Mouse (Mus musculus) embryo, embryonic 10.5 days (tissue): ENCODE data around the gene Mgarp.
A peak's percentile ranks its signal among the peaks of the same experiment; 100 is the strongest.
"Not testable (repeated sequence)": the region's sequence is repeated elsewhere in the genome, so short reads cannot be mapped to it uniquely, and the experiment has no call there.

Experiments
- DNase-seq: peaks from one replicate; pipeline ENCODE4 v3.0.0-alpha.2; 2015; ENCODE audit warnings: low spot score

Gene Mgarp

GRCm38 (mm10) chr3:51397700-51398299 lies 1.3 kb upstream of the Mgarp start:
- DNase-seq, result no peak

DNA sequence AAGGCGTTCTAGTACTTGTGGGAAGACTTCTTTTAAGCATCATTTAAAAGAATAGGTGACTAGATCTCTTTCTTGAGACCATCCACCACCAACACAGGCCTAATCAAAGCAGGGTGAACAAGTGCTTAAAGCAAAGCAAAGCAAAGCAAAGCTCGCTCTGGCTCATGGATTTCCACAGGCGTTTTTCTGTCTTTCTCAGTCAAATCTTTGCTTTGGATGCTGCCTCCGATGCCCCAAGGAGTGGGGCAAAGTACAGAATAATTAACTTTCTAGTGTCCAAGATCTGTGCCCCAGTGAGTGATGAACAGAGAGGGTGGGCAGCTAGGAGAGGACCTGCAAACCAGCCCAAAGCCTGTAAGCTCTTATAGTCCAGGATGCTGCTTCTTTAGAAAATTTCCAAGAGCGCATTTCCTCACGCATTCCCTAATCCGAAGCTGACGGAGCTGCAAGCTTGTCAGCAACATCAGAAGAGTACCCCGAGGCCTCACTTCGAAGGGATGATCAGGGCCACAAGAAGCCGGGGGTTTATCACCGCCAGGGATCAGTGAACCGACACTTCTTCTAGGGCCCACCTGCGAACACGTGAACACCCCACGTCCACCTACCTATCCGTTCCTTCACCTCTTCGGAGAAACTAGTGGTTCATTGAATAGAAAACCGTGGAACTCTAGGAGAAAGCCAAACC lies 935 bp downstream of the Mgarp start:
- no peak for DNase-seq

DNA sequence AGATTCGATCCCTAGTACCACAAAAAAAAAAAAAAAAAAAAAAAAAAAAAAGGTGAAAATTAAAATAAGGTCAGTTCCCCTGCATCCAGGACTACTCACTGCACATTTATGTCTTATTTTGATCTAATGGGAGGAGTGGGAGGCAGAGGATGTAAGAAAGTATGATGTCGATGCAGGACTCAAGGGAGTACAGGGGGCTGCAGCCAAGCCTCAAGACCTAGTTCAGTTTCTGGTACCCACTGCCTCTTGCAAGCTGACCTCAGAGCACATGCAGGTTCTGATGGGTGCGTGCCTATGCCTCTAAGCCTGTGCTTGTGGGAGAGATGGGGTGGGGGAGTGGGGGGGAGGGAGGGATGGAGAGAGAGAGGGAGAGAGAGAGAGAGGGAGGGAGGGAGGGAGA lies 1.7 kb downstream of the Mgarp start:
- DNase-seq, result no peak

DNA sequence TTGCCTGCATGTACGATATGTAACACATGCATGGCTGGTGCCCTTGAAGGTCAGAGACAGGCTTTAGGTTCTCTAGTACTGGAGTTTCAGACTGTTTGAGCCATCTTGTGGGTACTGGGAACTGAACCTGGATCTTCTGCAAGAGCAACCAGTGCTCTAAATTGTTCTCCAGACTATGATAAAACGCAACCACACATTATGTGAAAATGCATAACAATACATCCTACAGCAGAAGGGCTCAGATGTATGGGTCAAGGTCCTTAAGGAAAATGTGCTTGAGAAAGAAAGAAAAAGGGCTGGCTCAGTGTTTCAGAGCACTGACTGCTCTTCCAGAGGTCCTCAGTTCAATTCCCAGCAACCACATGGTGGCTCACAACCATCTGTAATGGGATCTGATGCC lies 2.9 kb downstream of the Mgarp start:
- DNase-seq, result no peak

GRCm38 (mm10) chr3:51393018-51393417 lies 3.5 kb downstream of the Mgarp start:
- DNase-seq, result not testable (repeated sequence)

GRCm38 (mm10) chr3:51391591-51391990 lies 4.9 kb downstream of the Mgarp start:
- DNase-seq, result no peak

GRCm38 (mm10) chr3:51391095-51391494 lies 5.4 kb downstream of the Mgarp start:
- DNase-seq, result no peak

DNA sequence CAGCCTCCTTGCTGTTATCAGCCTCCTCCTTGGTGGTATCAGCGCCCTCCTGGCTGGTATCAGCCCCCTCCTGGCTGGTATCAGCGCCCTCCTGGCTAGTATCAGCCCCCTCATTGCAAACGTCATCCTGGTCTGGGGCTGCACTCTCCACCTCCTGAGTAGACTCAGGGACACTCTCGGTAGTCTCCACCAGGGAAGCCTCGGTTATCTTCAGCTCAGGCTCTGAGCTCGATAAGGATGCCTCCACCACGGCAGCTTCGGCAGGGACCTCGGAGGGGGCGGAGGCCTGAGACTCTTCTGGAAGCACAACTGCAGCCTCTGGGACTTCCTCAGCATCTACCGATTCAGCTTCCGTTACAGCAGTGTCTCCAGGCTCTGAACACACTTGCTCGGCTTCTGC lies 7.6 kb downstream of the Mgarp start:
- peak; percentile 48 for DNase-seq

DNA sequence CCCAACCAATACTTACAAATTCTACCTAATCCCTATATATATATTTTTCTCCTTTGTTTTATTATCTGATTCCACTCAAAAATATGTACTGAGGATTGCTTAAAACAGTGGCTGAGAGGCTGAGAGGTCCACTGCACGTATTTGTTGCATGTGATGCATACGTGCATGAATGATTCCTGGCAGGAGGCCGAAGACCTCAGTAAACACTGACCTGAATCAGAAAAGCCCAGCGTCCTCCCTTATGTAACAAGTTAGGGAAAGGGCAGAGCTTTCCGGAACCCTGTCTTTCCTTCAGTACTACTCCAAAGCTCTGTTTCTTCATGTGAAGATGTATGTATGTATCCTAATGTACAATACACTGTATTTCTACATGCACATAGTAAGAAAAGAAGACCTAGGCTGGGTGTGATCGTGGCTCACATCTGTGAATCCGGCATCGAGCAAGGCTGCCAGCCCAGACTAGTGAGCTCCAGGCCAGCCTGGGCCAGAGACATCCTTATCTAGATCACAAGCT lies 8.6 kb downstream of the Mgarp start:
- DNase-seq, result no peak

DNA sequence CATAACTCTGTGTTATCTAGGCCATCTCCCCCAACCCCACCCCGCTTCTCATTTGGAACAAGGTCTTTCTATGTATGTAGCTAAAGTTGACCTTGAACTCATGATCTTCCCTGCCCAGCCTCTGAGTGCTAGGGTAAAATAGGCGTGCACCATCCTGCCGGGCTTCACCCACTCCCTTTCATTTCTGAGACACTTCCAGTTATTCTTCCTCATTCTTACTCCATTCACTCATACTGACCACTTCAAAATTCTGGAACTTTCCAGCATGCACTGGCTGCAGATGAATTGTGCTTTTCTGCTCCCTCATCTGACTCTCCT lies 9.4 kb downstream of the Mgarp start:
- DNase-seq, result no peak

DNA sequence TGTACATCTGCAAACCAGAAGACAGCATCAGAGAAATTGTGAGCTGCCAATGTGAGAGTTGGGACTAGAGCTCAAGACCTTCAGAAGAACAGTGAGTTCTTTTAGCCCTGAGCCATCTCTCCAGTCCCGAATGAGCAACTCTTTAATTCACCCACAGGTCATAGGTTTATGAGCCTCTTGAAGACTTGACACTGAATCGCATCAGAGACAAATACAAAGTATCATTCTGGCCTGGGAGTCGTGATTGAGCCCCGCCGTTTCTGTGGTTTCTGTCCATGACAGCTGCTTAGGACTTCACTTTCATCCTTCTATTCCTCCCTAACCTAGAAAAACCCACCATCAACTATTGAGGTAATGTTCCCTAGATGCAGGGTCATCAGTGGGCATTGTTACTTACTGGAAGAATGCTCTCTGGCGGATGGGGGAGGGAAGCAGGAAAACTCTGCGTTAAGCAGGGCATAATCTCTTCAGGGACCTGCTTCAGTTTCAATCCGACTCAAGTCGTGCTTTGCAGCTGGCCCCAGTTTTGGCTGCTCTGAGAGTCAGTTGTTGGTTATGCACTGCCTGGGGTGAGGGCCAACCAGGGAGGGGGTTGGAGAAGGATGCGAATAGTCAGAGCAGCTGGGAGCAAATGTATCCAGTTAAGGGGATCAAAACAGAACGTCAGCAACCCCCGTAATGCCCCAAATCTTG lies 10.0 kb downstream of the Mgarp start:
- DNase-seq, result no peak

DNA sequence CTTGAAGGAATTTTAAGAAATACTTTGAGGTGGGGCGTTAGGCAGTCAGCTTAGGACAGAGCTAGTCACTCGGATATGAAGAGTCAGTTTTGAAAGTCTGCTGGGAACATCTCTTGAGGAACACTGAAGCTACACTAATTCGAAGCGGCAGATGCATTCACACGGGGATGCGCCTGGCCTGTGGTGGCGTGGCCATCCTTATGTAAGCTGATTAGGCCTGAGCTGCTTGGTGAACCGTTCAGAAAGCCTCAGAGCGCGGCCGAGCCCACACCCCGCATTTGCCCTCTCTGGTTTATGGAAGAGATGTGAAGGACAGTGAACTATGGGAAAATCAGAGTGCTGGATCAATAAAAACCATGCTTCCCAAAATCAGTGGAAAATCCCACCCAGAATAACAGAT lies 13.1 kb downstream of the Mgarp start:
- peak; percentile 27 for DNase-seq

GRCm38 (mm10) chr3:51380660-51381014 lies 15.9 kb downstream of the Mgarp start:
- no peak for DNase-seq

- no peak for DNase-seq
Measured at GRCm38 (mm10) chr3:51379786-51380659, 16.5 kb downstream of the Mgarp start.

GRCm38 (mm10) chr3:51378665-51378946 lies 17.9 kb downstream of the Mgarp start:
- no peak for DNase-seq

DNA sequence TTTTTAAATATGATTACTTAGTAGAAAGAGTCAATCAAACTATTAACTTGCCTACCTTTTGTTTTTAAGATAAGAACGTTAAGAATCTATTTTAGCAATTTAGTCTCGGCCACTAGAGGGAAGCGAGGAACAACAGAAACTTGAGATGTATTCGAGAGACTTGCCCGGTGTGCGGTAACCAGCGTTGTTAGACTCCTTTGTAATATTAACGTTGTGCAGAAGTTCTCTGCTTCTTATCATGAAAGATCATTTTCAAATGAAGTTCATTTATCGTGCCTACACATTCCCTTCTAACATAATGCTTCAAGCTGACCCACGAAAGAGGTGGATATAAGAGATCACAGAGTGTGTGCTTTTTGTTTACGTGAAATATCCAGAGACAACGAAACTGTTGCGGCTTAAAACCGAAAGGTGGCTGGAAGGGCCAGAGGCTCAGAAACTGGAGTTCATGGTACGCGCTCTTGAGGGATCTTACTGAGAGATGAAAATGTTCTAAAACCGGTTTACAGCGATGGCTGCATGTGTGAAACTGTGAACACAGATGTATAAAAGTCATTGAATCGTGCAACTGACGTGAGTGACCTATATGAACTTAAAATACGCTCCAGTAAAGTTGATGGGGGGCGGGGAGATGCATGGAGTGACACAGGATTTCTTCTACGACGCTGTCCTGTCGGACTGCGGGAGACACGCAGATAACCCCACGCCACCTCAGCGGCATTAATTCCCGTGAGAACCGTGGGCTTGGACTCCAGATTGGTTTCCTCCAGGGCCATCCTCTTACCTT lies 18.5 kb downstream of the Mgarp start:
- peak; percentile 80 for DNase-seq

- DNase-seq, result peak; percentile 69
Measured at GRCm38 (mm10) chr3:51375307-51376265, 21.0 kb downstream of the Mgarp start.

DNA sequence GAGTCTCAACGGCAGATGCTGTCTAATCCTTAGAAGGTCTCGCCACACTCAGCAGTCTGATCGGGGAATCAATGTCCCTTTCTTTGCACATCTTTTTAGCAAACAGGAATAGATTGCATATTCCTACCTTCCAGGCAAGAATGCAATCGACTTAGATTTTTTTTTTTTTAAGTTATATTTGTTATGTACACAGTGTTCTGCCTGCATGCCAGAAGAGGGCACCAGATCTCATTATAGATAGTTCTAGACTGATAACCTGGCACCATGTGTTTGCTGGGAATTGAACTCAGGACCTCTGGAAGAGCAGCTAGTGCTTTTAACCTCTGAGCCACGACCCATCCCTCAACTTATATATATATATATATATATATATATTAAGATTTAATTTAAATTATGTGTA lies 23.0 kb downstream of the Mgarp start:
- DNase-seq, result no peak

- no peak for DNase-seq
Measured at GRCm38 (mm10) chr3:51372883-51373282, 23.7 kb downstream of the Mgarp start.

GRCm38 (mm10) chr3:51371826-51372225 lies 24.7 kb downstream of the Mgarp start:
- DNase-seq, result no peak

- no peak for DNase-seq
Measured at GRCm38 (mm10) chr3:51368011-51368410, 28.5 kb downstream of the Mgarp start.
